In genomic region chr15:98722854-98723253, GRCm38 (mm10) we compare ENCODE assay signal across 10 mouse cellular contexts. TPM values are rescaled to one million over a fixed set of nuclear protein-coding genes. Genes with fewer than 3 reads are reported as not detected.
DNase-seq lines count a peak whose midpoint lies in the region; ATAC-seq and TF ChIP-seq lines count a peak whose summit lies in the region.
"Had no signal": no experiment of that assay in that cellular context is flagged by ENCODE, and none has a peak within 500 bp of the region (broad histone marks: within the 10 kb centered on the region; RNA-seq: fewer than 3 reads in every experiment).

No protein-coding gene starts in this region.

- no peak for TF ChIP-seq CTCF in kidney, adult 2 months (conservative IDR thresholded peaks at IDR 0.05; ENCODE audit: insufficient read depth, insufficient read length, low read depth, low read length)

- H3K36me3 ChIP-seq in kidney, adult 2 months (ENCODE audit: control insufficient read depth, insufficient read depth, low read length): no peaks in the 10 kb centered on the region
- no peaks in the 10 kb centered on the region for H3K36me3 ChIP-seq in midbrain, embryonic 15.5 days (replicated peaks)

- no peaks in the 10 kb centered on the region for H3K4me1 ChIP-seq in kidney, adult 2 months (ENCODE audit: control insufficient read depth, insufficient read depth, low read length)
- peaks cover 11% of the 10 kb centered on the region for H3K4me1 ChIP-seq in midbrain, embryonic 15.5 days

- TF ChIP-seq POLR2A in kidney, adult 2 months (IDR thresholded peaks at IDR 0.05; ENCODE audit: low read depth, low read length): no peak

- H3K27ac ChIP-seq in kidney, adult 2 months (ENCODE audit: insufficient read depth, low read depth, low read length): no peak overlapping the region
- H3K27ac ChIP-seq in midbrain, embryonic 15.5 days: no peak overlapping the region

- no peaks in the 10 kb centered on the region for H3K27me3 ChIP-seq in kidney, adult 2 months (replicated peaks; ENCODE audit: control insufficient read depth, insufficient read depth, low read length)
- H3K27me3 ChIP-seq in midbrain, embryonic 15.5 days (replicated peaks): peaks cover 12% of the 10 kb centered on the region
- H3K27me3 ChIP-seq: Patski had no signal

- no peaks in the 10 kb centered on the region for H3K9me3 ChIP-seq in midbrain, embryonic 15.5 days

- H3K4me2 ChIP-seq in midbrain, embryonic 15.5 days: no peak overlapping the region

- DNase-seq in kidney, adult 2 months: peak; percentile 25
- DNase-seq in kidney, adult 9 months: no peak
- DNase-seq in T-cell, adult 2 months (ENCODE audit: low spot score): peak; percentile 31
- no peak for DNase-seq in right cerebral cortex, postnatal 36 days (ENCODE audit: low spot score in 2 of 2)

- no peak overlapping the region for H3K9ac ChIP-seq in midbrain, embryonic 15.5 days

- ATAC-seq in hematopoietic stem cell, adult 5-6 weeks (replicated peaks in 1 of 2; ENCODE audit: insufficient read depth in 1 of 2, low FRiP score in 2 of 2, low TSS enrichment in 1 of 2, low read depth in 1 of 2, poor library complexity in 2 of 2, severe bottlenecking in 2 of 2): peak; percentile 38 to 65; a peak in 3 of 4 replicates
- peak; percentile 38; the same call in 1 of the 2 replicates for ATAC-seq in megakaryocyte-erythroid progenitor cell, adult 5-6 weeks (replicated peaks; ENCODE audit: low FRiP score, low TSS enrichment, poor library complexity, severe bottlenecking)
- ATAC-seq in midbrain, embryonic 15.5 days (replicated peaks): no peak
- ATAC-seq: Patski had no signal

- WGBS in kidney, adult 2 months: 41% methylated on average over 14 of the region's 14 CpGs
- WGBS in midbrain, embryonic 15.5 days: 68% methylated on average over 14 of the region's 14 CpGs

- H3K4me3 ChIP-seq in kidney, adult 2 months (ENCODE audit: insufficient read depth, low read depth, low read length): peak overlapping the region; percentile 16; the same call in 1 of the 2 replicates
- H3K4me3 ChIP-seq in midbrain, embryonic 15.5 days: no peak overlapping the region

RNA-seq across cellular contexts. Expression of gene Fkbp11, which starts 5.1 kb away (rescaled TPM):
- polyA plus RNA-seq in kidney, adult 2 months (2012; rRNA removed): 9.3 and 10.1 TPM in 2 replicates
- total RNA-seq in hematopoietic stem cell, adult 5-6 weeks (2017): 5.9 and 11.3 TPM in 2 replicates
- 5.5 and 6.1 TPM in 2 replicates for total RNA-seq in megakaryocyte-erythroid progenitor cell, adult 5-6 weeks (2014; fragmentation: Nextera tagmentation)
- total RNA-seq in megakaryocyte-erythroid progenitor cell, adult 5-6 weeks (2017): 5.8 and 6.9 TPM in 2 replicates
- 3.8 and 4.6 TPM in 2 replicates for polyA plus RNA-seq in midbrain, embryonic 15.5 days (2015; fragmentation: Nextera tagmentation; extraction: Ambion mirVana)

RNA-seq across cellular contexts. Expression of gene Ccdc65, which starts 14.8 kb away (rescaled TPM):
- polyA plus RNA-seq in kidney, adult 2 months (2012; rRNA removed): 0.42 and 0.60 TPM in 2 replicates
- 0.19 TPM in 1 of 2 replicates, not detected in the other for total RNA-seq in hematopoietic stem cell, adult 5-6 weeks (2017)
- total RNA-seq in megakaryocyte-erythroid progenitor cell, adult 5-6 weeks (2014; fragmentation: Nextera tagmentation): not detected in 2 replicates
- total RNA-seq in megakaryocyte-erythroid progenitor cell, adult 5-6 weeks (2017): not detected in 2 replicates
- 6.8 and 8.5 TPM in 2 replicates for polyA plus RNA-seq in midbrain, embryonic 15.5 days (2015; fragmentation: Nextera tagmentation; extraction: Ambion mirVana)
- total RNA-seq: gastrocnemius, adult 8-10 months; liver, adult 2 months had no signal
- polyA plus RNA-seq: liver, adult 2 months had no signal

RNA-seq across cellular contexts. Expression of gene Arf3, which starts 40.2 kb away (rescaled TPM):
- polyA plus RNA-seq in kidney, adult 2 months (2012; rRNA removed): 114 and 143 TPM in 2 replicates
- total RNA-seq in hematopoietic stem cell, adult 5-6 weeks (2017): 36.0 and 38.6 TPM in 2 replicates
- total RNA-seq in megakaryocyte-erythroid progenitor cell, adult 5-6 weeks (2014; fragmentation: Nextera tagmentation): 22.5 and 23.2 TPM in 2 replicates
- 16.9 and 22.1 TPM in 2 replicates for total RNA-seq in megakaryocyte-erythroid progenitor cell, adult 5-6 weeks (2017)
- polyA plus RNA-seq in midbrain, embryonic 15.5 days (2015; fragmentation: Nextera tagmentation; extraction: Ambion mirVana): 103 and 106 TPM in 2 replicates

RNA-seq across cellular contexts. Expression of gene Rnd1, which starts 45.6 kb away (rescaled TPM):
- 2.2 and 2.8 TPM in 2 replicates for polyA plus RNA-seq in kidney, adult 2 months (2012; rRNA removed)
- 0.79 and 1.1 TPM in 2 replicates for total RNA-seq in hematopoietic stem cell, adult 5-6 weeks (2017)
- 0.64 TPM in 1 of 2 replicates, not detected in the other for total RNA-seq in megakaryocyte-erythroid progenitor cell, adult 5-6 weeks (2014; fragmentation: Nextera tagmentation)
- total RNA-seq in megakaryocyte-erythroid progenitor cell, adult 5-6 weeks (2017): 0.61 TPM in 1 of 2 replicates, not detected in the other
- 13.2 and 13.9 TPM in 2 replicates for polyA plus RNA-seq in midbrain, embryonic 15.5 days (2015; fragmentation: Nextera tagmentation; extraction: Ambion mirVana)

RNA-seq across cellular contexts. Expression of gene Wnt10b, which starts 55.1 kb away (rescaled TPM):
- 0.22 and 0.25 TPM in 2 replicates for polyA plus RNA-seq in kidney, adult 2 months (2012; rRNA removed)
- 1.4 and 1.8 TPM in 2 replicates for total RNA-seq in hematopoietic stem cell, adult 5-6 weeks (2017)
- not detected in 2 replicates for total RNA-seq in megakaryocyte-erythroid progenitor cell, adult 5-6 weeks (2014; fragmentation: Nextera tagmentation)
- total RNA-seq in megakaryocyte-erythroid progenitor cell, adult 5-6 weeks (2017): not detected in 2 replicates
- polyA plus RNA-seq in midbrain, embryonic 15.5 days (2015; fragmentation: Nextera tagmentation; extraction: Ambion mirVana): 0.17 TPM in 1 of 2 replicates, not detected in the other
- total RNA-seq: liver, adult 2 months had no signal
- polyA plus RNA-seq: liver, adult 2 months; Patski had no signal

Comparison
In these comparisons a context has a peak if more than half of its experiments do, and no peak if none do; other contexts are left out.
1. DNase-seq: peak in kidney, adult 2 months (single experiment) and T-cell, adult 2 months (single experiment); none in kidney, adult 9 months (single experiment) and right cerebral cortex, postnatal 36 days (0 of 2).